Comparison of ENCODE assay signal across 10 mouse cellular contexts in the genomic region with DNA sequence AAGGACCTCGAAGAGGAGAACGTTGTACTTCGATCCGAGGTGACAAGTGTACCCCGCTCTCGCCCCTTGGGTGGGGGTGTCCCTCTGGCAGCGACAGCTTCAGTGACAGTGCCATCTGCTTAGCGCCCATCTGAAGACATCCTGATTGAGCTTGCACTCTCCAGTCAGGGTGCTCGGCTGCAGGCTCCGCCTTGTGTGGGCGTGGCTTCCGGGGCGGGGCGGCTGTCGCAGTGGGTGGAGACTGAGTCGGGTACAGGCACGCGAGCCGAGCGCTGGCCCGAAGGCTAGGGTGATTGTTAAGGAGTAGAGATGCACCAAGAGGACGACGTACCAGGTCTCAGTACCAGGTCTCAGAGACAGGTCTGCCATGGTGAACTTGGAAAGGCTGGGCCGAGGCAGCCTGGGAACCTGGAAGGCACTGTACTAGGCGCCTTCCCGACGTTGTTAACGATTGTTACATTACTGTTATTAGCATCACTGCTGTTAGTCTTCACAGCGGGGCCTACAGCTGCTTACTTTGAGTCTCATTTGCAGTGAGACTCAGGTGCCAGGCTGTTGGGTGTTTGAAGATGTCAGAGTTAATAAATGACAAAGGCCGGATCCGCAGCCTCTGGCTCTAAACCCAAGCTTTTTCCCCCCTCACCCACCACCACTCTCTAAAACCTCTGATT. TPM values are rescaled to one million over a fixed set of nuclear protein-coding genes. Genes with fewer than 3 reads are reported as not detected.
DNase-seq lines count a peak whose midpoint lies in the region; ATAC-seq and TF ChIP-seq lines count a peak whose summit lies in the region.
"Had no signal": no experiment of that assay in that cellular context is flagged by ENCODE, and none has a peak within 500 bp of the region (broad histone marks: within the 10 kb centered on the region; RNA-seq: fewer than 3 reads in every experiment).

No protein-coding gene starts in this region.

- no peak for TF ChIP-seq EP300 in heart, adult 2 months (IDR thresholded peaks at IDR 0.05; ENCODE audit: insufficient read depth, low read depth, low read length)

- intact Hi-C loops in heart, adult 2 months (cut with DNase I): loop anchor here (5.0 kb wide), 1 partner anchor 52 kb away; no protein-coding TSS in a partner anchor
- intact Hi-C loops in heart, postnatal 36 days (cut with DNase I): loop anchor here (5.0 kb wide), 2 partner anchors 57 to 157 kb away; no protein-coding TSS in a partner anchor

- peaks cover 30% of the 10 kb centered on the region for H3K36me3 ChIP-seq in lung, embryonic 16.5 days (ENCODE audit: control insufficient read depth, insufficient read depth, low read length)
- peaks cover 22% of the 10 kb centered on the region for H3K36me3 ChIP-seq in intestine, embryonic 16.5 days (ENCODE audit: control insufficient read depth, insufficient read depth, low read length)
- no peaks in the 10 kb centered on the region for H3K36me3 ChIP-seq in testis, adult 2 months (ENCODE audit: control insufficient read depth, insufficient read depth, low read length)
- H3K36me3 ChIP-seq in heart, adult 2 months (ENCODE audit: control insufficient read depth, insufficient read depth, low read length): no peaks in the 10 kb centered on the region

- H3K27me3 ChIP-seq in lung, embryonic 16.5 days (ENCODE audit: control insufficient read depth, insufficient read depth, low read depth, low read length): no peaks in the 10 kb centered on the region
- H3K27me3 ChIP-seq in intestine, embryonic 16.5 days (replicated peaks; ENCODE audit: control insufficient read depth, insufficient read depth, low read length): no peaks in the 10 kb centered on the region
- no peaks in the 10 kb centered on the region for H3K27me3 ChIP-seq in testis, adult 2 months (ENCODE audit: control insufficient read depth, insufficient read depth, low read length)
- H3K27me3 ChIP-seq in heart, adult 2 months (ENCODE audit: control insufficient read depth, insufficient read depth, low read length): no peaks in the 10 kb centered on the region
- H3K27me3 ChIP-seq: heart, embryonic 15.5 days had no signal

- TF ChIP-seq POLR2A in testis, adult 2 months (IDR thresholded peaks at IDR 0.05; ENCODE audit: control insufficient read depth, low read depth, low read length): peak; percentile 59; the same call in 1 of the 2 replicates
- TF ChIP-seq POLR2A in heart, adult 2 months (IDR thresholded peaks at IDR 0.05; ENCODE audit: insufficient read depth, low read depth, low read length): no peak

- DNase-seq in lung, postnatal 25 days (ENCODE audit: low spot score): no peak
- DNase-seq in cerebellum, postnatal 14 days: peak; percentile 65 to 75
- no peak for DNase-seq in right cerebral cortex, postnatal 14 days
- no peak for DNase-seq in heart, adult 2 months
- no peak for DNase-seq in heart, postnatal 36 days

- no peak overlapping the region for H3K4me2 ChIP-seq in lung, embryonic 16.5 days (ENCODE audit: low read depth, low read length)
- H3K4me2 ChIP-seq in intestine, embryonic 16.5 days (ENCODE audit: low read depth, low read length): no peak overlapping the region
- H3K4me2 ChIP-seq: heart, embryonic 15.5 days had no signal

- TF ChIP-seq CTCF in testis, adult 2 months (IDR thresholded peaks at IDR 0.05; ENCODE audit: control insufficient read depth, insufficient read depth, insufficient replicate concordance, low read depth, low read length): no peak
- TF ChIP-seq CTCF in heart, adult 2 months (IDR thresholded peaks at IDR 0.05): no peak

- 0 out of 2 replicates have a peak, but pooled peaks have one; percentile 26 for ATAC-seq in lung, embryonic 16.5 days (ENCODE audit: low read depth)
- 0 out of 2 replicates have a peak, but pooled peaks have one; percentile 10 for ATAC-seq in intestine, embryonic 16.5 days

- no peak overlapping the region for H3K4me3 ChIP-seq in lung, embryonic 16.5 days (ENCODE audit: low read length)
- no peak overlapping the region for H3K4me3 ChIP-seq in intestine, embryonic 16.5 days (ENCODE audit: low read length)
- H3K4me3 ChIP-seq in testis, adult 2 months (ENCODE audit: control insufficient read depth, low read depth, low read length): peak overlapping the region; percentile 69
- no peak overlapping the region for H3K4me3 ChIP-seq in heart, adult 2 months
- H3K4me3 ChIP-seq: heart, embryonic 15.5 days had no signal

- H3K27ac ChIP-seq in lung, embryonic 16.5 days (ENCODE audit: low read length): no peak overlapping the region
- no peak overlapping the region for H3K27ac ChIP-seq in intestine, embryonic 16.5 days (ENCODE audit: low read length)
- no peak overlapping the region for H3K27ac ChIP-seq in testis, adult 2 months (ENCODE audit: control insufficient read depth, insufficient read depth, low read depth, low read length)
- H3K27ac ChIP-seq in heart, adult 2 months: no peak overlapping the region
- H3K27ac ChIP-seq: heart, embryonic 15.5 days had no signal

- WGBS in lung, embryonic 16.5 days: 75% methylated on average over 31 of the region's 31 CpGs
- 70% methylated on average over 31 of the region's 31 CpGs for WGBS in intestine, embryonic 16.5 days
- WGBS in heart, adult 2 months: 73% methylated on average over 31 of the region's 31 CpGs

- 0 out of 2 replicates have a peak, but pooled peaks cover 2% of the 10 kb centered on the region for H3K79me2 ChIP-seq in heart, adult 2 months (replicated peaks; ENCODE audit: control insufficient read depth, insufficient read depth, low read length)

- H3K4me1 ChIP-seq in lung, embryonic 16.5 days (replicated peaks; ENCODE audit: control insufficient read depth, insufficient read depth, low read length): no peaks in the 10 kb centered on the region
- H3K4me1 ChIP-seq in intestine, embryonic 16.5 days (ENCODE audit: control insufficient read depth, insufficient read depth, low read length): no peaks in the 10 kb centered on the region
- peaks cover 8% of the 10 kb centered on the region for H3K4me1 ChIP-seq in testis, adult 2 months (ENCODE audit: control insufficient read depth, insufficient read depth, low read length)
- peaks cover 1% of the 10 kb centered on the region; the same call in 1 of the 2 replicates for H3K4me1 ChIP-seq in heart, adult 2 months (ENCODE audit: control insufficient read depth, insufficient read depth, low read length)

- no peak overlapping the region for H3K9ac ChIP-seq in lung, embryonic 16.5 days (ENCODE audit: low read length)
- no peak overlapping the region for H3K9ac ChIP-seq in intestine, embryonic 16.5 days (ENCODE audit: low read depth, low read length)
- H3K9ac ChIP-seq in heart, adult 2 months (ENCODE audit: low read depth, low read length): no peak overlapping the region
- H3K9ac ChIP-seq: heart, embryonic 15.5 days had no signal

- H3K9me3 ChIP-seq in lung, embryonic 16.5 days (ENCODE audit: control insufficient read depth, low read length): no peaks in the 10 kb centered on the region
- no peaks in the 10 kb centered on the region for H3K9me3 ChIP-seq in intestine, embryonic 16.5 days (ENCODE audit: control insufficient read depth, low read length)
- H3K9me3 ChIP-seq: heart, embryonic 15.5 days had no signal

RNA-seq across cellular contexts. Expression of a gene that starts 51.7 kb away (rescaled TPM):
- polyA plus RNA-seq in lung, embryonic 16.5 days (2015; fragmentation: Nextera tagmentation; extraction: Ambion mirVana): 0.38 and 0.52 TPM in 2 replicates
- polyA plus RNA-seq in intestine, embryonic 16.5 days (2015; fragmentation: Nextera tagmentation; extraction: Ambion mirVana): 65.7 and 70.7 TPM in 2 replicates
- not detected in 2 replicates for polyA plus RNA-seq in testis, adult 2 months (2012; rRNA removed)
- not detected for total RNA-seq in heart, adult 2 months (2021)
- polyA plus RNA-seq in heart, adult 2 months (2012; rRNA removed): 0.35 and 0.47 TPM in 2 replicates
- not detected for total RNA-seq in heart, postnatal 36 days (2021)
- total RNA-seq: megakaryocyte, adult 5-6 weeks had no signal

Comparison
In these comparisons a context has a peak if more than half of its experiments do, and no peak if none do; other contexts are left out.
1. DNase-seq: peak in cerebellum, postnatal 14 days (2 of 2); none in lung, postnatal 25 days (single experiment), right cerebral cortex, postnatal 14 days (single experiment), heart, adult 2 months (0 of 2) and heart, postnatal 36 days (0 of 2).
2. RNA of a gene that starts 51.7 kb away (polyA plus RNA-seq): 65.7 to 70.7 TPM in intestine, embryonic 16.5 days; 0.38 to 0.52 TPM in lung, embryonic 16.5 days, 0.35 to 0.47 TPM in heart, adult 2 months and not detected in testis, adult 2 months; every median in the first group is over 10 times any median in the second.